Mouse (Mus musculus): Measurements from ENCODE around the gene Bicd2. TPM values are rescaled to one million over a fixed set of nuclear protein-coding genes. Genes with fewer than 3 reads are reported as not detected.

Bicd2 gene
- polyA plus RNA-seq, 1 experiment from 2014 or later, result 26.2 TPM

- 81% methylated on average over 1 of the region's 1 CpGs for WGBS
- no peaks in the 10 kb centered on the region for H3K4me1 ChIP-seq
- no peak overlapping the region for H3K27ac ChIP-seq
Measured at GRCm38 (mm10) chr13:49435745-49436144, 94.4 kb downstream of the Bicd2 start.

GRCm38 (mm10) chr13:49436170-49436569, 94.8 kb downstream of the Bicd2 start:
- WGBS, result 92% methylated on average over 4 of the region's 4 CpGs
- no peak overlapping the region for H3K27ac ChIP-seq
- no peaks in the 10 kb centered on the region for H3K27me3 ChIP-seq (ENCODE audit: poor library complexity, severe bottlenecking)
- no peak overlapping the region for H3K4me3 ChIP-seq
- no peaks in the 10 kb centered on the region for H3K4me1 ChIP-seq
- no peak for DNase-seq (ENCODE audit: extremely low spot score, low spot score)
- H3K36me3 ChIP-seq (replicated peaks), result peaks cover 67% of the 10 kb centered on the region
- no peaks in the 10 kb centered on the region for H3K9me3 ChIP-seq

More at GRCm38 (mm10) chr13:49435745-49436144, 94.4 kb downstream of the Bicd2 start:
- no peak for DNase-seq (ENCODE audit: extremely low spot score, low spot score)
- peaks cover 67% of the 10 kb centered on the region for H3K36me3 ChIP-seq (replicated peaks)
- no peaks in the 10 kb centered on the region for H3K27me3 ChIP-seq (ENCODE audit: poor library complexity, severe bottlenecking)
- H3K9me3 ChIP-seq, result no peaks in the 10 kb centered on the region
- H3K4me3 ChIP-seq, result no peak overlapping the region

Other genes starting within 250 kb of the Bicd2 start
- 4.2 and 4.5 TPM in 2 replicates for gene Wnk2, start 193.6 kb upstream of the Bicd2 start, polyA plus RNA-seq (2016; fragmentation: Nextera tagmentation; extraction: Ambion mirVana)
- 22.7 and 24.1 TPM in 2 replicates for gene Ninj1, start 154.1 kb upstream of the Bicd2 start, polyA plus RNA-seq (2016; fragmentation: Nextera tagmentation; extraction: Ambion mirVana)
- gene Card19, start 125.5 kb upstream of the Bicd2 start, polyA plus RNA-seq (2016; fragmentation: Nextera tagmentation; extraction: Ambion mirVana), result 21.0 and 22.1 TPM in 2 replicates
- 0.82 and 0.95 TPM in 2 replicates for gene Susd3, start 92.9 kb upstream of the Bicd2 start, polyA plus RNA-seq (2016; fragmentation: Nextera tagmentation; extraction: Ambion mirVana)
- gene Fgd3, start 21.3 kb upstream of the Bicd2 start, polyA plus RNA-seq (2016; fragmentation: Nextera tagmentation; extraction: Ambion mirVana), result 0.90 and 1.1 TPM in 2 replicates
- gene Ippk, start 79.7 kb downstream of the Bicd2 start, polyA plus RNA-seq (2016; fragmentation: Nextera tagmentation; extraction: Ambion mirVana), result 18.7 and 20.4 TPM in 2 replicates
- 1.5 and 1.8 TPM in 2 replicates for gene Tes3-ps, start 151.7 kb downstream of the Bicd2 start, polyA plus RNA-seq (2016; fragmentation: Nextera tagmentation; extraction: Ambion mirVana)
- gene Ecm2, start 163.2 kb downstream of the Bicd2 start, polyA plus RNA-seq (2016; fragmentation: Nextera tagmentation; extraction: Ambion mirVana), result 0.34 and 0.63 TPM in 2 replicates
- gene Aspn, start 202.9 kb downstream of the Bicd2 start, polyA plus RNA-seq (2016; fragmentation: Nextera tagmentation; extraction: Ambion mirVana), result 0.18 and 0.21 TPM in 2 replicates
- 0.99 and 1.1 TPM in 2 replicates for gene Omd, start 240.9 kb downstream of the Bicd2 start, polyA plus RNA-seq (2016; fragmentation: Nextera tagmentation; extraction: Ambion mirVana)

All from forebrain, embryonic 10.5 days (tissue).